Mouse (Mus musculus) Patski (cell line): ENCODE results near the gene Itih2. TPM values are rescaled to one million over a fixed set of nuclear protein-coding genes. Genes with fewer than 3 reads are reported as not detected.

Experiments
- ATAC-seq: fragments of 100-300 bp; one replicate; pipeline ENCODE4 v1.8.0; 2021
- CTCF ChIA-PET: fragments of 350-600 bp; sonication (Branson Sonifier 250); formaldehyde crosslinking; loops from one replicate; lab custom pipeline; 2022; ENCODE audit warnings: inconsistent platforms; lab: Charles Lee
- POLR2A ChIA-PET: fragments of 350-600 bp; sonication (Branson Sonifier 250); formaldehyde crosslinking; loops from one replicate; lab custom pipeline; 2022; ENCODE audit warnings: antibody characterized with exemption, inconsistent platforms; lab: Charles Lee
- DNase-seq: peaks from one replicate; pipeline ENCODE4 v3.0.0-alpha.2; 2011; ENCODE audit warnings: low read depth, low spot score
- H3K27me3 ChIP-seq: fragments of 371-371 bp; one replicate; pipeline ENCODE4 v1.5.1; 2021
- CTCF ChIP-seq: fragments of 100-300 bp; IDR thresholded peaks from one replicate; pipeline ENCODE4 v1.5.1; 2021
- in situ Hi-C: fragments of 300-500 bp; cut with MboI; formaldehyde crosslinking; loops from 3 replicates; pipeline ENCODE4 v1.11.1; 2018; ENCODE audit warnings: low pct_unique_long_range_greater_than_20kb, mixed read lengths
- polyA plus RNA-seq: library from polyadenylated mRNA; unstranded; gene quantifications from one replicate; pipeline ENCODE4 v1.2.3, GENCODE M21; 2021

Gene Itih2
- polyA plus RNA-seq, 1 experiment from 2014 or later, result 0.01 TPM

- ChIA-PET POLR2A (no interaction called here), CTCF (interaction anchor here (1.1 to 3.8 kb wide), 8 partner anchors 10 to 146 kb away, joined by 3 to 15 read pairs (median 8); partner anchors contain the start of gene Itih2)
- peak; percentile 83 for ATAC-seq
- in situ Hi-C loops, result no loop called here
- DNase-seq, result peak; percentile 20
- TF ChIP-seq CTCF, result peak; percentile 80
- no peaks in the 10 kb centered on the region for H3K27me3 ChIP-seq
These were observed 11.6 kb upstream of the Itih2 start for GRCm38 (mm10) chr2:10142472-10143454.

- POLR2A ChIA-PET, result no interaction called here
- ATAC-seq (no peak), DNase-seq (no peak)
- TF ChIP-seq CTCF, result no peak
- H3K27me3 ChIP-seq, result no peaks in the 10 kb centered on the region
- in situ Hi-C loops, result no loop called here
- CTCF ChIA-PET, result interaction anchor here (1.5 to 2.1 kb wide), 2 partner anchors 17 to 148 kb away, joined by 3 to 5 read pairs; no protein-coding TSS in a partner anchor
These were observed 9.3 kb upstream of the Itih2 start for GRCm38 (mm10) chr2:10140456-10140855.

DNA sequence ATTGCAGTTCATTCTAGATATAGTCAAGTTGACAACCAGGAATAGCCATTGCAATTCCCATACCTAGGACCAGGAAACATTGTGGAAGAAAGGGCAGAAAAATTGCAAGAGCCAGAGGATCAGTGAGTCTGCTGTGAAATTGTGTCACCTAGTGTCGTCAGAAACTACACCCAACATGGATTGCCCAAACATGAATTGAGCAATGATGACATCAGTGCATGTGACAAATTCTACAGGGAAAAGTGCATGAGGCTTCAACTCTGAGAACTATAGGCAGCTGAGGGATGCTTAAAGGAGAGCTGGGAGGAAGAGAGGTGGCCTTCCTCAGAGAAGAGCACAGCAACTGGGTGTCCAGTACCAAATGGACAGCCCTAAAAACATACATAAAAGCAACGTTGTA is 6.1 kb upstream of the Itih2 start:
- no peak for TF ChIP-seq CTCF
- POLR2A ChIA-PET, result no interaction called here

GRCm38 (mm10) chr2:10133941-10134340 is 2.7 kb upstream of the Itih2 start:
- in situ Hi-C loops, result no loop called here
- DNase-seq (no peak), ATAC-seq (no peak)
- TF ChIP-seq CTCF, result no peak
- POLR2A ChIA-PET, result no interaction called here
- CTCF ChIA-PET, result no interaction called here
- no peaks in the 10 kb centered on the region for H3K27me3 ChIP-seq

More for the DNA sequence above, 6.1 kb upstream of the Itih2 start:
- DNase-seq (no peak), ATAC-seq (no peak)
- in situ Hi-C loops, result no loop called here
- H3K27me3 ChIP-seq, result no peaks in the 10 kb centered on the region
- CTCF ChIA-PET, result no interaction called here

- TF ChIP-seq CTCF, result no peak
- no peak for DNase-seq
- in situ Hi-C loops, result no loop called here
- ChIA-PET CTCF (interaction anchor here (0.7 to 1.3 kb wide), 2 partner anchors 11 to 21 kb away, joined by 3 to 4 read pairs; no protein-coding TSS in a partner anchor), POLR2A (no interaction called here)
- no peaks in the 10 kb centered on the region for H3K27me3 ChIP-seq
- no peak for ATAC-seq
These were observed 932 bp upstream of the Itih2 start for GRCm38 (mm10) chr2:10132128-10132527.

DNA sequence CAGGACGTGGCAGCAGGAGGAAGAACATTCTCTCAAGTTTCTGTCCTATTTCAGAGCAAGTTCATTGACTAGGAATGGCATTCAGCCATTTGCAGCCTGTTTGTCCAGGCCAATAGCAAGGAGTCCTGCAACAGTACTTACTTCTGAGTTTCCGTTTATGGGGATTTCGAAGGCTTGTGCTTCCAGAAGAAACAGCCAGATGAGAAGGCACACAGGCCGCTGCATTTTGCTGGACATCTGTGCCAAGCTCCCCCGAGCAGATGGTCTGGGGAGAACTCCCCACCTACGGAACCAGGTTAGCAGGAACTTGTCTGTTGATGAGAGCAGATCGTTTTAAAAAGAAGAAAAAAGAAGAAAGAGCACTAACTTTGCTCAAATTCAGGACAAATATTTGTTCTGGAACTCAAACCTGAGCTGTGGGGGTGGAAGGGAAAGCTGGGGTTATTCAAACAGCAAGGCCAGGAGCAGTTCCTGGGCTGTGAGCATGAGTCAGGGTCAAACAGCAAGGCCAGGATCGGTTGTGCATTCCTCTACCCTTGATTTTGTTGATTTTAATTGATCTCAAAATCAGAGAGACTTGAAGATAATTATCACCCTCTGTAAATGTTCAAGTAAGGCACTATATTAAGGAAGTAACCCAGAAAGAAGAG is 730 bp downstream of the Itih2 start:
- in situ Hi-C loops, result no loop called here
- ATAC-seq, result no peak
- H3K27me3 ChIP-seq, result no peaks in the 10 kb centered on the region
- POLR2A ChIA-PET, result no interaction called here
- no peak for TF ChIP-seq CTCF
- DNase-seq, result no peak
- CTCF ChIA-PET, result interaction anchor here (2.0 kb wide), 1 partner anchor 12 kb away, joined by 10 read pairs; no protein-coding TSS in a partner anchor

- ChIA-PET CTCF (interaction anchor here (1.5 kb wide), 1 partner anchor 9 kb away, joined by 4 read pairs; no protein-coding TSS in a partner anchor), POLR2A (interaction anchor here (0.6 kb wide), 1 partner anchor 32 kb away, joined by 3 read pairs; no protein-coding TSS in a partner anchor)
- DNase-seq (no peak), ATAC-seq (no peak)
- in situ Hi-C loops, result no loop called here
- H3K27me3 ChIP-seq, result no peaks in the 10 kb centered on the region
- no peak for TF ChIP-seq CTCF
These were observed 2.6 kb downstream of the Itih2 start for GRCm38 (mm10) chr2:10128571-10128970.

GRCm38 (mm10) chr2:10127471-10127870 is 3.7 kb downstream of the Itih2 start:
- ChIA-PET CTCF (interaction anchor here (0.5 to 1.5 kb wide), 2 partner anchors 8 to 1882 kb away, joined by 3 to 4 read pairs; no protein-coding TSS in a partner anchor), POLR2A (no interaction called here)
- in situ Hi-C loops, result no loop called here
- ATAC-seq (no peak), DNase-seq (no peak)
- H3K27me3 ChIP-seq, result no peaks in the 10 kb centered on the region
- TF ChIP-seq CTCF, result no peak

DNA sequence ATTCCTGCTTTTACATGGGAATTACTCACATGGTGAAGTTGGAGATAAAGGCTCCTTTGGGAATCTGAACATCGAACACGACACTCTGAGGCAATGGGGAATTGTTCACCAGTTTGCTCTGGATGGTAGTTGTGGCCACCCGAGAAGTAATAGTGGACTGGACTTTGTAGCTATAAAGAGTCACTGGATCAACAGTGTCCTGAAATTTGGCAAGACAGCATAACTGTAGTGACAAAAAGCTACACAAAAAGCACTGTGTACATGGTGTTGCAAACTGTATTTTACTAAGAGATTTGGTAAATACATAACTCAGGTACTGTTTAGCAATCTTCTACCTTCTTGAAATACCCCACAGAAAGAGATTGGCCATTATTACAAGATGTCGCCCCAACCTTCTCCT is 5.1 kb downstream of the Itih2 start:
- ATAC-seq (no peak), DNase-seq (no peak)
- CTCF ChIA-PET, result interaction anchor here (0.8 kb wide), 1 partner anchor 15 kb away, joined by 3 read pairs; no protein-coding TSS in a partner anchor
- no peak for TF ChIP-seq CTCF
- in situ Hi-C loops, result no loop called here
- POLR2A ChIA-PET, result no interaction called here
- no peaks in the 10 kb centered on the region for H3K27me3 ChIP-seq

- in situ Hi-C loops, result no loop called here
- ATAC-seq, result peak; percentile 85
These were observed 9.4 kb downstream of the Itih2 start for GRCm38 (mm10) chr2:10121826-10122225.

More at GRCm38 (mm10) chr2:10121826-10122225, 9.4 kb downstream of the Itih2 start:
- no peaks in the 10 kb centered on the region for H3K27me3 ChIP-seq
- POLR2A ChIA-PET, result no interaction called here
- peak; percentile 24 for TF ChIP-seq CTCF
- CTCF ChIA-PET, result interaction anchor here (0.7 kb wide), 1 partner anchor 23 kb away, joined by 4 read pairs; no protein-coding TSS in a partner anchor
- DNase-seq, result no peak
